Comparison of ENCODE assay signal across 8 mouse cellular contexts in the genomic region with DNA sequence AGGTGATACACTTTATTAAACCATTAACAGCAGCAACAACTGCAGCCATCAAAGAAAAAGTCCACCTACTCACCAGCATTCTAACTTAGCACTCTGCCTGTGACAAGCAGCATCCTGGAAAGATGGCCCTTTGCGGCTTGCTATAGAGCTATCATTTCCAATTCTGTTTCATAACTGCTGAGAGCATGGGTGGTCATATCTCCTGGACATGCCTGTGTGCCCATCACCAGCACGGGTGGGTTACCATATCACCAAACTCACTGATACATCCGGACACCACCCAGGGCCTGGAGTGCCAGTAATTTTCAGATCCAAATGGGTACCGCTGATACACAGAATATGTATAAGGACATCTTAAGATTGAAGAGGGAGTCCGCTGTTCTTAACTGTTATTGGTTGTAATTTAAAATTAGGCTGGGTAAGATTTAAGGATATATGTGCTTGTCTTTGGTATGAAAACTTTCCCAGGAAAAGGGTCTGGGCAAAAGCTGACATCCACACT. TPM values are rescaled to one million over a fixed set of nuclear protein-coding genes. Genes with fewer than 3 reads are reported as not detected.
A peak's percentile ranks its signal among the peaks of the same experiment; 100 is the strongest.
DNase-seq lines count a peak whose midpoint lies in the region; ATAC-seq lines count a peak whose summit lies in the region.

No protein-coding gene starts in this region.

- H3K9me3 ChIP-seq in limb, embryonic 11.5 days (ENCODE audit: control insufficient read depth, low read length) = no peaks in the 10 kb centered on the region

- no peak for DNase-seq in frontal cortex, postnatal 14 days (ENCODE audit: low spot score in 2 of 2)
- DNase-seq in right cerebral cortex, adult 2 months (ENCODE audit: low spot score in 2 of 2) = peak; percentile 31 to 53
- DNase-seq in right cerebral cortex, adult 18-20 months = no peak
- DNase-seq in limb, embryonic 11.5 days (ENCODE audit: low spot score) = no peak
- peak; percentile 29 for DNase-seq in telencephalon, adult 2 months (ENCODE audit: low read depth, low spot score)
- no peak for DNase-seq in heart, adult 8-10 months (ENCODE audit: low spot score)
- DNase-seq in ovary, postnatal 10 days (ENCODE audit: low spot score) = no peak

- no peak overlapping the region for H3K27ac ChIP-seq in limb, embryonic 11.5 days (replicated peaks; ENCODE audit: low read depth, low read length)

- no peaks in the 10 kb centered on the region for H3K36me3 ChIP-seq in limb, embryonic 11.5 days (ENCODE audit: control insufficient read depth, insufficient read depth, low read length)

- H3K4me1 ChIP-seq in limb, embryonic 11.5 days (ENCODE audit: control insufficient read depth, insufficient read depth, low read length) = peaks cover 14% of the 10 kb centered on the region

- 84% methylated on average over 5 of the region's 5 CpGs for WGBS in limb, embryonic 11.5 days

- peak overlapping the region; percentile 31 for H3K4me3 ChIP-seq in limb, embryonic 11.5 days (ENCODE audit: low read depth, low read length)

- H3K4me2 ChIP-seq in limb, embryonic 11.5 days (ENCODE audit: low read depth, severe bottlenecking) = peak overlapping the region; percentile 56

- no peak overlapping the region for H3K9ac ChIP-seq in limb, embryonic 11.5 days (ENCODE audit: low read length)

- ATAC-seq in frontal cortex, adult (ENCODE audit: low TSS enrichment) = peak; percentile 17; the same call in 1 of the 2 replicates
- ATAC-seq in limb, embryonic 11.5 days (ENCODE audit: insufficient number of reproducible peaks, low FRiP score, low TSS enrichment, low read depth) = no peak

- no peaks in the 10 kb centered on the region for H3K27me3 ChIP-seq in limb, embryonic 11.5 days (ENCODE audit: control insufficient read depth, insufficient read depth, low read length)

RNA-seq across cellular contexts. Expression of a gene that starts 3.1 kb away (rescaled TPM):
- 6.4 and 7.4 TPM in 2 replicates for polyA plus RNA-seq in limb, embryonic 11.5 days (2014; fragmentation: Nextera tagmentation; extraction: Ambion mirVana)
- total RNA-seq in heart, adult 8-10 months (2022) = under 1 TPM; 0.11 to 0.52 (median 0.30) TPM

Comparison
In these comparisons a context has a peak if more than half of its experiments do, and no peak if none do; other contexts are left out.
1. DNase-seq: peak in right cerebral cortex, adult 2 months (2 of 2) and telencephalon, adult 2 months (single experiment); none in frontal cortex, postnatal 14 days (0 of 2), right cerebral cortex, adult 18-20 months (single experiment), limb, embryonic 11.5 days (single experiment), heart, adult 8-10 months (single experiment) and ovary, postnatal 10 days (single experiment).